Mouse (Mus musculus) small intestine, adult 2 months (tissue): Measurements from ENCODE around the gene Atp9a.

Source experiments
- CTCF ChIP-seq: fragments of 200-500 bp; IDR thresholded peaks from 2 replicates; pipeline ENCODE4 v1.5.1; 2012; ENCODE audit warnings: low read depth, mild to moderate bottlenecking, control low read depth, inconsistent platforms, low read length, moderate library complexity, mixed read lengths; ENCODE audit not compliant: insufficient replicate concordance, insufficient read length; ENCODE audit errors: extremely low read depth
- POLR2A ChIP-seq: fragments of 200-500 bp; IDR thresholded peaks from 2 replicates; pipeline ENCODE4 v1.6.1; 2012; ENCODE audit warnings: low read depth, mild to moderate bottlenecking, control low read depth, inconsistent platforms, low read length, moderate library complexity

- TF ChIP-seq CTCF (no peak), POLR2A (no peak)
Observed at GRCm38 (mm10) chr2:168765065-168765681, 23.0 kb upstream of the Atp9a start.
